Mouse (Mus musculus): ENCODE data around the gene Clrn1.
"Not testable (repeated sequence)": the region's sequence is repeated elsewhere in the genome, so short reads cannot be mapped to it uniquely, and the experiment has no call there.

Gene Clrn1

DNA sequence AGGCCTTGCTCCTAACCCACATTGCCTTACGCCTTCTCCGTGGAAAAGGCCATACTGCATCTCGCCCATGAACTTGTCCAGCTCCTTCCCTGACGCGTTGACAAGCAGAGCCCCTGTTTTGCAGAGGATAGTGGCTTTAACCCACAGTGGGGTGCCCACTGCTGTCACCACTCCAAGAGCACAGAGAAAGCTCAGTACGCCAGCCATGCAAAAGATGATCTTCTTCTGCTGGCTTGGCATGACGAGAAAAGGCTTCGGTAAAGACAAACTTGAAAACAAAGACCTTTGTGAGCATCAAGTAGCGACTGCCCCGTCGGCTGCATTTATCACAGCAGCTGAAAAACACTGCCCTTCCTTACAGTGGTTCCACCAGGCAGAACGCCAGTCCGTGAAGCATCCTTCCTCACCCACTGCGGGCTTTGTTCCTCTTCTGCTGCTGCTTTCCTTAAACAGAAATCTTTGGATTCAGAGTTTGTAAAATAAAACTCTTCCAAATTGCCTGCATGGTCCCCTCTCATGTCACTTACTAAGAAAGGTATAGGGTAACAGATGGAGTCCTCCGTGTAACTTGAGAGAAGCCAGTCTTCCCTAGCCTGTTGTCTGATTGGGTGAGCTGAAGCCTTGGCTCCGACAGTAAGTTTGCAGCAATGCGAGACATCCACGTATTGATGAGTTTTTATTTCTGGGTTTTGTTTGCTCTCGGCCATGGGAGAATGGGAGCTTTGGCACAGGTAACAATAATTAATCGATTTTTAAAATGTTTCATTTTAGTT is at the start of gene Clrn1:
Gene Clrn1 (minus strand): TSS at position 540 of the 773 bp plus-strand sequence.
- no peak for DNase-seq (ENCODE audit: extremely low read depth, insufficient read length, low spot score)

DNA sequence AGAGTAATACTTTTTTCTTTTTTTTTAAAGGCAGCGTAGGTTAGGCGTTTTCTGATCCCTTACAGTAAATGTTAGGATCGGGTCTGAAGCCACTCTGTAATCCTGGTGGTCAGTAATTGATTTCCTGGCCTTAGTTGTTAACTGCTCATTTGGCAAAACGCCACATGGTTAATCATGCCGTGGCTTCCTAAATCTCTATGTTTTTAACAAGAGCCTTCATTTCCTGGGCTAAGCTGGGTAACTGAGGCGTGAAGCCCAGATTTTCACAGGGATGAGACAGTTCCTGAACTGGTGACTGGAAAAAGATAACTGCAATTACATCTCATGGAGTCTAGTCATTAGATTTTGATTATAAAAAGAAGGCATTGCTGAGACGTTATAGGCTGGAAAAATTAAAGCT is 38.9 kb upstream of the Clrn1 start:
- no peak for DNase-seq (ENCODE audit: extremely low read depth, insufficient read length, low spot score)

- no peak for DNase-seq (ENCODE audit: extremely low read depth, insufficient read length, low spot score)
Measured at GRCm38 (mm10) chr3:58923140-58923539, 38.0 kb upstream of the Clrn1 start.

DNA sequence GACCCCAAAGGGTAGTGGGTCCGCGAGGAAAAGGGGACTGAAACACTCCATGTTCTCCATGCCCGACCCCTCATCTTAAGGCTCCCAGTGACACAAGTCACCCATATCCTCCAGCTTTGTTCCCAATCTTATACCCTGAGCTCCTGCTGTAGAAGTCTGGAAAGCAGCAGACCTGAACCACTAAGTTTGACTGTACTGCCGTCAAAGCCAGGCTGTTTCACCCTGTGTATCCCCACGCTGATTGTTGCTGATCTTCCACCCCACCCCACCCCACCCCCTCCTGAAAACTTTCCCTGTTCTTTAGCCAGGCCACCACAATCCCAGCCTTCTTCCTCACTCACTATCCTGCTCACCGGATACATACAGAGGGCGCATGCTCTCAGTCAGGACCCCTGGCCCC is 37.5 kb upstream of the Clrn1 start:
- DNase-seq (ENCODE audit: extremely low read depth, insufficient read length, low spot score) = no peak

- no peak for DNase-seq (ENCODE audit: extremely low read depth, insufficient read length, low spot score)
Measured at GRCm38 (mm10) chr3:58921316-58921715, 36.2 kb upstream of the Clrn1 start.

DNA sequence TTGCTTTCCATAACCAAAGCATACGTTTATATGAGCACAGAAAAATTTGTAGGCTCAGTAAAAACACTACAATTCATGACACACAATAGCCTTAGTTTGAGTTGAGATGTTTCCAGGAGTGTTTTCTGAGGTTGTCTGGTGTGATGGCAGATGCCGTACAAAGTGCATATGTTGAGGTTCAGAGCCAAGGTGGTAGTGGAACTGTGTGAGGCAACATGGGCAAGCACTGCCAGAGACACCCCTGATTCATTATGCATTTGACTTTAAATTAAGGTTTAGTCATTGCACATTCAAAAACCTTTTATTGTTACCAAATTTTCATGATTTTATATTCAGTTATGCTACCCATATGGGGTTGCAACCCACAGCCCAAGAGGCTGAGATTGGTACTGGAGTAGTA is 19.5 kb upstream of the Clrn1 start:
- no peak for DNase-seq (ENCODE audit: extremely low read depth, insufficient read length, low spot score)

- DNase-seq (ENCODE audit: extremely low read depth, insufficient read length, low spot score) = no peak
Measured at GRCm38 (mm10) chr3:58902051-58902758, 17.1 kb upstream of the Clrn1 start.

DNA sequence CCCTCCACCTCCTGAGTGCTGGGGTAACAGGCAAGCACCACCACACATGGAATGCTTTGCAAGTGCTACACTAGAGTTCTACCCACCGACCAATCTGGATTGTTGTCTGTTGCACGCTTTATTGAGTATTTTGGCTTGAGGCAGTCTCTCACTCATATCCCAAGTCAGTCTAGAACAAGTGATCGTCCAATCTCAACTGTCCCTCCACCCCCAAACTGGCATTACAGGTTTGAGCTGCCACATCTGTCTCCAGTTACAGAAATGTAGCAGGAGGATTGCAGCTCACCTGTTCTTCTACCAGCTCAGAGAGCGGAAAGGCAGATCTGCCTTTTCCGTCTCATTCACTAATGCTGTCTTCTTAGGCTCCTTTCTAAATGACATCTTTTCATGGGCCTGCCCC is 10.0 kb upstream of the Clrn1 start:
- DNase-seq (ENCODE audit: extremely low read depth, insufficient read length, low spot score) = peak; percentile 4

- no peak for DNase-seq (ENCODE audit: extremely low read depth, insufficient read length, low spot score)
Measured at GRCm38 (mm10) chr3:58894529-58894928, 9.4 kb upstream of the Clrn1 start.

- DNase-seq (ENCODE audit: extremely low read depth, insufficient read length, low spot score) = no peak
Measured at GRCm38 (mm10) chr3:58889670-58890069, 4.5 kb upstream of the Clrn1 start.

DNA sequence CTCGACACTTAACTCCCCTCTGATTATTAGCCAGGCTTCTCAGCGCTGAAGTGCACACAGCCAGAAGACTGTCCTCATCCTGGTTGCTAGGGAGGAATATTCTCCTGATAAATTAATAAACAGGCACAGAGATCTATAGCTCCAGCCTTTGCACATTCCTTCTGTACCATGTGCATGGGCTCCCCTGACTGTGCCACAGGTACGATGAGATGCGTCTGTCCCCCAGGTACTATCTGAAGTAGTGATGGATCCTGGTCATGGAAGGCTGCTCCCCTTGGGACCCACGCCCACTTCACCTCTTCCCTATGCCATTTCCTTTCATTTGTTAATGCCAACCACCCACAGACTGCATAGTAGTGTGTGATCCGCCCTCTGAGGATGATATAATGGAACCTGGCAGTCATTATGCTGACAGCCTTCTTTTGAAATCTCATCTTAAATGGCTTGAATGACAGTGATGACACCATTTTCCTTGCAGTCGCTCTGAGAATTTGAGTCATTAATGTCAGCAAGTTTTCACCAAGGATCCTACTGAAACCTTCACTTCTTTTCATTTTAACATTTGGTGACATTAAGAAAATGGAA is 3.1 kb upstream of the Clrn1 start:
- DNase-seq (ENCODE audit: extremely low read depth, insufficient read length, low spot score) = no peak

DNA sequence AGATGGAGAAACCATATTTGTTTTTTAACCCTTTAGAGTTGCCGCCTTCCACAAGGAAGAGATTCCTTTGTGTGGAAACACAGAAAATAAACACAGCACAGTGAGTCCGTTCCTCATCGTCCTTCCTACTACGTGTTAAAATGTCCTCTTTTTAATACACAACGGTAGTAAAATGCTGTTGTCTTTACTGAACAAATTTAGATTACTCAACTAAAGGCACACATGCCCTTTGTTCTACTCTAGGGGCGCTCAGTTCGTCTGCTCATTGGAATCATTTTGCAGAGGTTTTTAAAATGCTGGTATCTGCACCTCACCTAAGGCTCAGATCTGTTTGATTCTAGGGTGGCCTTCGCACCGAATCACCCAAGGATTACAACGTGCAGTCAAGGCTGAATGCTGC is 2.6 kb upstream of the Clrn1 start:
- no peak for DNase-seq (ENCODE audit: extremely low read depth, insufficient read length, low spot score)

GRCm38 (mm10) chr3:58883511-58883907 is 1.6 kb downstream of the Clrn1 start:
- no peak for DNase-seq (ENCODE audit: extremely low read depth, insufficient read length, low spot score)

DNA sequence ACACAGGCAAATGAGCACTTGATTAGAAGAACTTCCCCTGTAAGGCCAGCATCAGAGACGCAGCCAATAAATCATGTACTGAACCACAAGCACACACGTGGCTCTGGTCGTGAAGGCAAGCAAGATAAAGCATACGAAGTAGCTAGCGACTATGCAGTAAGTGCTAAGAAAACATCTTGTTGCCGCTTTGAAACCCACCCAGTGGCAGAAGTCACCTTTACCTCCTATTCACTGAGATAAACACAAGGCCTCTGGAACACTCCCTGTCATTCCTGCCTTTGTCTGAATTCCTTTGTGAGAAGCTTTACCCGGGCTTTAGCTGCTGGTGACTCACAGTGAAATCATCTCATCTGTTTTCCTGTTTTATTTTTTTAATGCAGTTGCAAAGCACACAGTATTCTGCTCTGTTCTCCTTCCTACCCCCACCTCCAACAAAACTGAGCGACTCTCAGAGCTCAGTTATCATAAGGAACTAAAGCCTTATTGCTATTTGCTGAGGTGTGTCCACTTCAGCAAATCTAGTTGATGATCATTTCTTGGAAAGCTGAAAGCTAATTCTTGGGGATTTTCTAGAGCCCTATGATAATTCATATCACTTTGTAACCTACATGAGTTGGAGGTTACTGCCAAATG is 2.1 kb downstream of the Clrn1 start:
- DNase-seq (ENCODE audit: extremely low read depth, insufficient read length, low spot score) = peak; percentile 26

DNA sequence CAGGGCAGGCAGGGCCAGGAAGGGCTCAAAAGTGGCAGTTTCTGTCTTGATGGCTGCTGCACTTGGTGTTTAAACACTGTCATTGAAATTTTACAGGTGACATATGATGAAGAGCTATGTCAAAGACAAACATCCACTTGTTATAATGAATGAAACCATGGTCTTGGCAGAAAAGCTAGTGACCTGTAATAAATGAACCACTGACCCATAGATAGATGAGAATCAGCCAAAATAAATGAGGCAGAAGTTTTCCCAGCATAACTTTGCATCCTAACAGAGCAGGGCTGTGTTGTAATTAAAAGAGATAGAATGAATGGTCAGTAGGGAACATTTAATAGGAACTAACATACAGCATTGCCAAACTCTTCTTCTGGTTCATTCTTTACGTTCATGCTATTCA is 4.1 kb downstream of the Clrn1 start:
- DNase-seq (ENCODE audit: extremely low read depth, insufficient read length, low spot score) = no peak

DNA sequence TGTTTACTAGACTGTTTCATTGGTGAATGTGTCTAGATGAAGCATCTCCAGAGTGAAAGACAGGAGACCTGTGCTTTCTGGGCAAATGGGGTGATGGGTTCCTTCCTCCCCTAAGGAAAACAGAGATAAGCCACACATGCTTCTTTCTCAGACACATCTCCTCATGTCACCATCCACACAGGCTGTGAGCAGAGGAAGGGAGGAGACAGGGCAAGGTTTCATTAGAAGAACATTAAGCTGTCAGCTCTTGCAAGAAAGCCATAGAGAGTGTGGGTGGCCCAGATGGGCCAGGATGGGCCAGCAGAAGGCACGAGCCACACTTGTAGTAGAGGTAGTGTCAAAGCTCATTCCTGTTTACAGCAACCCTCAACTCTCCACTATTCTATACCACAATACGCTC is 5.0 kb downstream of the Clrn1 start:
- no peak for DNase-seq (ENCODE audit: extremely low read depth, insufficient read length, low spot score)

- not testable (repeated sequence) for DNase-seq (ENCODE audit: extremely low read depth, insufficient read length, low spot score)
Measured at GRCm38 (mm10) chr3:58871882-58872281, 13.3 kb downstream of the Clrn1 start.

GRCm38 (mm10) chr3:58865690-58866089 is 19.4 kb downstream of the Clrn1 start:
- no peak for DNase-seq (ENCODE audit: extremely low read depth, insufficient read length, low spot score)

DNA sequence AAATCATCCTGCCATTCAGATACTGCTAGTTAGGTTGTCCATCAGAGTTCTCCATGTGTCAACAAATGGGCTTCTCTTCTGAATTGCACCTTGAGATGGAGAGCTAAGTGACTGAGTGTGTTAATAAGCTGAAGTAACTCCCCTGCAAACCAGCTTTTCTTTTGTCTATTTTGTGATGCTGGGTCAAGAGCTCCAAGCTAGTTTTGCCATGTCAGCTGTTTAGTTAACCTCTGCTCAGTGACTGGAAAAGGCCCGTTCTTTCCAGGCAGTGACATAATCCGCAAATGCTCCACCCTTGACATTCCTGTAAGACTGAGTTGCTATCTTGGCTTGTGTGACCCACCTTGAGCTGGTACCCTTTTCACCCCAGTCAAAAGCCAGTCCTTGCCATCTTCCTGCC is 22.2 kb downstream of the Clrn1 start:
- DNase-seq (ENCODE audit: extremely low read depth, insufficient read length, low spot score) = no peak

GRCm38 (mm10) chr3:58843415-58843814 is 41.7 kb downstream of the Clrn1 start:
- DNase-seq (ENCODE audit: extremely low read depth, insufficient read length, low spot score) = peak; percentile 4

DNA sequence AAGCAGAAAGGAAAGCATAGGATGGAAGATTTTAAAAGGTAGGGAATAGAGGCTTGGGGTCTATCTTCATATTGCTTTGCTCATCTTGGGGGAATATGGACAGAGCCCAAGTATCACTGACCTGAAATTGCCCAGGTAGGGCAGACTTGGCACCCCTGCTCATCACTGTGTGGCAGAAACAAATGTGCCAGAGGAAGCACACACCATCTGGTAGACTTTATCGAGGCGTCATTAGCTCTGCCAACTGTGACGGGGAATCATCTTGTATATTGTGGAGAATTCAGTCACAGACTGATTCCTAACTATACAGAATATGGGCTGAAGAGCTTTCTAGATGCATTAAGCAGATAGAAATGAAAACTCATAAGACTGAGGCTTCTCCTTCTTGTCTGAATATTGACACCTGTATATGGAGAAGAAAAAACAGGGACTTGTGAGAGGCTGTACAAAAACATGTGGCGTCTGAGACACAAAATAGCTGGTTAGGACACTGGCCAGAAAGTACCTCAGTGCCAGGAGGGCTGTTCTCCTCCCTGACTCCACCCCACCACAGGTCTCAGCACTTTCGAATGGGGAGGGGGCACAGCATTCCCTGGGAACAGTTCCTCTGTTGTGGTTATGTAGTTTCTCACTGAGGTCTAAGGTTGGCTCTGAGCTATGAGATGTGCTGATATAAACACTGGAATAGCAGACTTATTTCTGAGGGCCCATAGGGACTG is 51.5 kb downstream of the Clrn1 start:
- DNase-seq (ENCODE audit: extremely low read depth, insufficient read length, low spot score) = no peak
